Mouse (Mus musculus) NIH3T3 (cell line): ENCODE measurements around the gene Atxn1.
A peak's percentile ranks its signal among the peaks of the same experiment; 100 is the strongest.

ENCODE experiments used
- DNase-seq: peaks from one replicate; pipeline ENCODE4 v3.0.0-alpha.2; 2012; ENCODE audit warnings: low read depth

Atxn1 gene

GRCm38 (mm10) chr13:45628341-45628740 is 336.5 kb downstream of the Atxn1 start:
- DNase-seq: no peak

- peak; percentile 78 for DNase-seq
Measured at GRCm38 (mm10) chr13:45627206-45627751, 337.5 kb downstream of the Atxn1 start.

DNA sequence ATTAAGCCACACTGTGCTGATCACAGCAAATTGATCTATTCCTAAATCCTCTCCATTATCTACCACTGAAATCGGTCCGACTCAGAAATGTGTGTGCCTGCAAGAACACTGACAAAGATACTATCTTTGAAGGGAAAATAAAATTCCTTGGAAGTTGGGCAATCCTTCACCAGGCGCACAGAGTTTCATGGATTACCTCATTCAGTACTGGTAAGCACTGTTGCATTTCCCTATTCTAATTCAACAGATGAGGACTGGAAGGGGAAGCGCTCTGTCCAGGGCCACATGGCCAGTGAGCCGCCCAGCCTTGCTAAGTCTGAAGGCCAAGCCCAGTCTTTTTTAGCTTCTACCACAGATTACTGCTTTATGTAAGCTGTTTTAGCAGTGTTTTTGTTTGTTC is 339.1 kb downstream of the Atxn1 start:
- DNase-seq: no peak

- DNase-seq: peak; percentile 74
Measured at GRCm38 (mm10) chr13:45623846-45624245, 341.0 kb downstream of the Atxn1 start.

DNA sequence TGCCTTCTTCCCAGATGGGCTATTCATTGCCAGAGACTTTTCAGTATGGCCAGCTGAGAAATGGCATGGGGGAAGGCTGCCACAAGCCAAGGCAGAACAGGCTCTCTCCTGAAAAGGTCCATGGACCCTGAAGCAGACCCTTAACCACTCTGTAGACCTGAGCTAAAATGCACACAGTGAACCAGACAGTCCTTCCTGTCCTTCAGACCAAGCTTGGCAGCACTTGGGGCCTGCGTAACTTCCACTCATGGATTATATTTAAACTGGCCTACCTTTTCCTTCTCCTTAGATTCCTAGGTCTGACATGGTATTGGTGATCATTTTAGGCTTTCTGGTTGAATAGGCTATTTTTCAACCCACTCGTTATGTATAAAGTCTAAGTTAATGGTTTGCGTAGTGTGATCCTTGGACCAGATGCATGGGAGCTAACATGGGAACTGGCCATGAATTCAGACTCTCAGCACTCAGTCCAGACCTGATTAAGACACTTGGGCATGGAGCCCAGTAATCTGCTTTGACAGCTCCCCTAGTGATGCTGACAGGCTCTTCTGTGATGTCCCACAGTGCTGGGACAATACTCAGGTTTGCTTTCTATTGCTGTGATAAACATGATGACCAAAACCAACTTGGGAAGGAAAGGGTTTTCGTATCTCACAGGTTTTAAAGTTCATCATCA is 341.8 kb downstream of the Atxn1 start:
- DNase-seq: no peak

GRCm38 (mm10) chr13:45620687-45621086 is 344.1 kb downstream of the Atxn1 start:
- no peak for DNase-seq

- no peak for DNase-seq
Measured at GRCm38 (mm10) chr13:45620281-45620680, 344.5 kb downstream of the Atxn1 start.

GRCm38 (mm10) chr13:45617988-45618387 is 346.8 kb downstream of the Atxn1 start:
- no peak for DNase-seq

DNA sequence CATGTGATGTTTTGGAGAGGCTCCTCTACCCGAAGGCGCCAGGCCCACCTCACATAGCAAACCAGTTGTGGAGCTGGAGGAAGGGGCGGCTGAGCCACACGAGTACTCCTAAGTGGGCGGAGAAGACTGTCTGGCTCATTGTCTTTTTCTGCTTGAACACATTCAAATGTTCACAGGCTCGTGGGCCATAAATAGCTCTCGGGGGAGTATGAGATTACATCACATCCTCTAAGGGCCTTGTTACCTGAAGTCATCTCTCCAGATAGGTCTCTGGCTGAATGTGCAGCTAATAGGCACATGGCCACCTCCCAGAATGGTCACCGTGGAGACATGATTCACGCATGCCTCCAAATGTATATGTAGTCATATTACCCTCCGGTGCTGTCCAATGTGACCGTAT is 350.0 kb downstream of the Atxn1 start:
- peak; percentile 59 for DNase-seq

DNA sequence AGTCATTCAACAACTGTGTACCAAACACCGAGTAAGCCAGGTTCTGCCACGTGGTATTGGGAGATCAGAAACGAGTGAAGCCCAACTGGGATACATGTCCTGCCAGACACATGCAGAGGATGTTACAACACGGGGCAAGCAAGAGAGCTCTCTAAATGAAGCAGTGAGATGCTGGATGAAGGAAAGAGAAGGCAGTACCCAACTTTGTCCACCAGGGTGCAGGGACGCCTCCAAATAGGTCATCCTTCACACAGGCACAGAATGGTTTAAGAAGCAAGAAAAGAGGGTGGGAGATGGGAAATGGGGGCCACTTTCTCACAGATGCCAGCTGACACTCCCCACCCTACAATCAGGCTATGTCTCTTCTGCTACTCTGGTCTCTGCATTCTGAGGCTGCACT is 351.5 kb downstream of the Atxn1 start:
- peak; percentile 64 for DNase-seq

- DNase-seq: no peak
Measured at GRCm38 (mm10) chr13:45611554-45611953, 353.3 kb downstream of the Atxn1 start.

GRCm38 (mm10) chr13:45609461-45609860 is 355.3 kb downstream of the Atxn1 start:
- no peak for DNase-seq

DNA sequence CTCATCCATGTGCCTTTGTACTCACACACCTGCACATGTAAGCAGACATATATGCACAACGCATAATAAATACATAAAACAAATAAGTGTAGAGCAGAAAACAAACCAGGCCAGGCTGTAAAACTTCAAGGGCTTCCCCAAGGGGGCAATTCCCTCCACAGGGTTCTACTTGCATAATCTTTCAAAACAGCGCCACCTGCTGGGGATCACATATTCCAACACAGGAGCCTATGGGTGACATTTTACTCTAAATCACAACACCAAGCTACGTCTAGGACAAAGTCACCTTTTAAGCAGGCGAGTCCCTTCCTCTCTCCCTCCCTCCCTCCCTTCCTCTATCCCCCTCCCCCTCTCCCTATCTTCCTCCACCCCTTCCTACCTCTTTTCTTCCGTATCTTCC is 356.2 kb downstream of the Atxn1 start:
- peak; percentile 11 for DNase-seq

- DNase-seq: no peak
Measured at GRCm38 (mm10) chr13:45607946-45608345, 356.9 kb downstream of the Atxn1 start.

GRCm38 (mm10) chr13:45603636-45604035 is 361.2 kb downstream of the Atxn1 start:
- DNase-seq: no peak

- no peak for DNase-seq
Measured at GRCm38 (mm10) chr13:45600443-45600842, 364.4 kb downstream of the Atxn1 start.

DNA sequence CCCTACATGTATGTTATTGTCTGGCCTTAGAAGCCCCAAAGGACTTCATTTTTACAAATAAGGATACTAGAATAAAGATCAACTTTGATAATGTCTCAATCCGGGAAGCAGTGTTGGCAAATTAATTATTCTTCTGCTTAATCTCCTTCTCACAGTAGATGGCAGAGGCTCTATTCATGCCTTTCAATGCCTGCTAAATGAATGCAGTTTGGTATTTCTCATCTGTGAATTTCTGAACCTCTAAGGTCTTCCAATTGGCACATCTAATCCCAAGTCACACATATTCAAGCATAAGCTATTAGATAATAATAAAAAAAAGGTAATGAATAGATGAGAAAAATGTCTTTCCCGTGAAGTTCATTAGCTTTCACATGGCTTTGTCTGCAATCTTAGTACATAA is 365.0 kb downstream of the Atxn1 start:
- no peak for DNase-seq

DNA sequence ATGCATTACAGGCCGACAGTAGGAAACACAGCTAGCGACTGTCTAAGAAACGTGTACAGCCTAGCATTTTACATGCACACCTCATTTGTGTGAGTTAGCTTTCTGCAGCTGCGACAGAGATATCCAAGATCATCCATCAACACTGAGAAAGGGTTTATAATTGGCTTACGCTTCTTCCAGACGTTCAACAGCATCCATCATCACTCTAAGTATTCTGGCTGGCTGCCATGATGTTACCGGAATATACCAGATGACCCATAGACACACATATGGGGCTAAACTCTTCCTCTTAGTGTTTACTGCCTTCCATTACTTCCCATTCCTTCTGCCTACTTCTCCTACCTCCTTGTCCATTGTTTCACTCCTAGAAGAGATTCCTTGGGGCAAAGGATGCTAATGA is 369.4 kb downstream of the Atxn1 start:
- DNase-seq: peak; percentile 14

- no peak for DNase-seq
Measured at GRCm38 (mm10) chr13:45593914-45594313, 370.9 kb downstream of the Atxn1 start.

DNA sequence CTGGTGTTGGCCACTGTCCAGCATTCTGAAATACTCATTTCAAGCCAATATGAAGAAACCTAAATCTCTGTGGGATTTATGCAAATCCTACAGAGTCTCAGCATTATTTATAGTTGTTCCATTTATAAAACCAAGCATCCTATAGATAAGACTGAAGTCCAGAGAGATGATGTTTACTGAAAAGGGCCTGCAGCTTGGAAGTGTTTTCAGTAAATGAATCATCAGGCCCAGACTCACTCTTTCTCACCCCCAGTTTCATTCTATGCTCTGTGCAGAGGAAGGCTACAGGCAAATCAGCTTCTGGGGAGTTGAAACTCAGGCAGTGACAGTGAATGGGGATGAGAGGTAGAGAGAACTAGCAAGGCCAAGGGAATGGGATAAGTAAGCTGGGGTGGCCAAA is 373.9 kb downstream of the Atxn1 start:
- DNase-seq: peak; percentile 41

DNA sequence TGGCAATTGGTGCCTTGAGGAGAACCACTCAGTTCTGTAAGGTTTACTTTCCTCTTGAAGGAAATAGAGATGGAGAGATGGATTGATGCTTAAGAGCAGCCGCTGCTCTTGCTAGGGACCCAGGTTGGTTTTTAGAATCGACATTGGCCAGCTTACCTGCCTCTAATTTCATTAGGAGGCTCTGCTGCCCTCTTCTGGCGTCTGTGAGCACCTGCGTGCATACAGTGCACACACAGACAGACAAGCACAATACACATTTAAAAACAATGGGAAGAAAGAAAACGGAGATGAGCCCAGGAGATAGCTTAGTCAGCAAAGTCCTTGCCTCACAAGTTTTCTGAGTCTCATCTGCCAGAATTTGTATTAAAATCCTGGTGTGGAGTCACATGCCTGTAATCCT is 381.7 kb downstream of the Atxn1 start:
- peak; percentile 18 for DNase-seq

GRCm38 (mm10) chr13:45582294-45582693 is 382.5 kb downstream of the Atxn1 start:
- DNase-seq: peak; percentile 58

DNA sequence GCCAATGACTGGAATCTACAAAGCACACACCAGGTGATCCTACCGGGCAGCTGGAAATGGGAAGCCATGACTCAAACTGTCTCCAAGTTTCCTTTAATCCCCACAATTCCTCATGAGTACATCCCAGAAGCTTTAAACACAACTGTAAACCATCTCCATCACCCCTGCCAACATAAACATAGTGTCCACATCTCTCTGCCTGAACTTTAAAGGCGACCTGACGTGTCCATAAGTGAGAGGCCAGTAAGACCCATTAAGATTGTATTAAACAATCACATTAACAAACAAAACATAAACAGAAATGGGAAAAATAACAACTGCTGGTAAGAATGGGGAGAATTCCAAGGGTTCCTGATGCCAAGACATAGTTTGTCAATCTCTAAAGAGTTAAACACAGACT is 385.1 kb downstream of the Atxn1 start:
- no peak for DNase-seq

DNA sequence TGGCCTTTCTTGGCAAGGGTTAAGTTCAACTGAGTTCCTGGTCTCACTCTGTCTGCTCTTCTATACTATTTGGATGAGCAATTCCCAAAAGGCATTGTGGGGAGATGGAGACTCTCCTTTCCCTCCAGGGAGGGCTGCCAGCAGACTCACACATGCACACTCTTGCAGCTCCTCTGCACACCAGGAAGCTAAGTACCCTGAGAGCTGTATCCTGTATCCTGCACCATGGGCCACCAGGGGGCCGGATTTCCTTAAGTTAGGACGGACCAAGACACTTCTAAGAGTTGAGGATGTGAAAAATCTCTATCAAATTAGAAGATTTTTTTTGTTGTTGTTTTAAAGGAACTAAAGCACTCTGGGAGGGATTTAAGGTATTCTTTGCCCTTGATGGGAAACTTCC is 387.0 kb downstream of the Atxn1 start:
- DNase-seq: peak; percentile 59
